Mouse (Mus musculus) kidney, adult 2 months (tissue): ENCODE measurements at regions not wholly inside any gene's neighbourhood (a gene's known extent, or its start where the extent isn't known, plus 50 kb on each side); places are given as distances from the start of the nearest gene placed in this dataset.
A peak's percentile ranks its signal among the peaks of the same experiment; 100 is the strongest.
"Not testable (repeated sequence)": the region's sequence is repeated elsewhere in the genome, so short reads cannot be mapped to it uniquely, and the experiment has no call there.

Experiments used
- DNase-seq: peaks from one replicate; pipeline ENCODE4 v3.0.0; 2021
- H3K27ac ChIP-seq: fragments of 200-500 bp; 2 replicates; pipeline ENCODE4 v1.5.1; 2012; ENCODE audit warnings: low read depth, low read length, control low read depth, inconsistent platforms; ENCODE audit not compliant: insufficient read depth
- H3K27me3 ChIP-seq: fragments of 200-500 bp; replicated peaks from 2 replicates; pipeline ENCODE4 v1.6.1; 2012; ENCODE audit warnings: mild to moderate bottlenecking, moderate library complexity, low read length, inconsistent platforms; ENCODE audit not compliant: control insufficient read depth, insufficient read depth
- H3K36me3 ChIP-seq: fragments of 200-500 bp; 2 replicates; pipeline ENCODE4 v1.6.1; 2012; ENCODE audit warnings: mild to moderate bottlenecking, moderate library complexity, low read length, inconsistent platforms; ENCODE audit not compliant: control insufficient read depth, insufficient read depth
- H3K4me1 ChIP-seq: fragments of 200-500 bp; 2 replicates; pipeline ENCODE4 v1.6.1; 2011; ENCODE audit warnings: low read length; ENCODE audit not compliant: control insufficient read depth, insufficient read depth
- H3K4me3 ChIP-seq: fragments of 200-500 bp; 2 replicates; pipeline ENCODE4 v1.5.1; 2011; ENCODE audit warnings: mild to moderate bottlenecking, low read depth, low read length, control low read depth; ENCODE audit not compliant: insufficient read depth
- CTCF ChIP-seq: fragments of 200-500 bp; conservative IDR thresholded peaks from 2 replicates; pipeline ENCODE4 v1.5.1; 2011; ENCODE audit warnings: low read depth, mild to moderate bottlenecking, control low read depth, low read length, moderate library complexity, mixed read lengths; ENCODE audit not compliant: insufficient read depth, insufficient read length
- POLR2A ChIP-seq: fragments of 200-500 bp; IDR thresholded peaks from one replicate; pipeline ENCODE4 v1.6.1; 2011; ENCODE audit warnings: low read depth, low read length, control low read depth
- WGBS: fragments of 180-500 bp; shearing (Covaris S2); methylation state at CpG from one replicate; pipeline ENCODE4 v1.1.7; 2018; 5-methylcytosine and 5-hydroxymethylcytosine counted together

- no peak overlapping the region for H3K4me3 ChIP-seq
- 95% methylated on average over 5 of the region's 5 CpGs for WGBS
- no peak for DNase-seq
- H3K4me1 ChIP-seq: no peaks in the 10 kb centered on the region
- no peak overlapping the region for H3K27ac ChIP-seq
- TF ChIP-seq CTCF (no peak), POLR2A (no peak)
- H3K36me3 ChIP-seq: no peaks in the 10 kb centered on the region
- no peaks in the 10 kb centered on the region for H3K27me3 ChIP-seq
These were observed 55.4 kb upstream of the Il33 start for GRCm38 (mm10) chr19:29869526-29869925.

GRCm38 (mm10) chr19:29868681-29869080 is 55.9 kb upstream of the Ranbp6 start:
- H3K4me1 ChIP-seq, DNase-seq, H3K36me3 ChIP-seq, H3K27ac ChIP-seq, H3K27me3 ChIP-seq, H3K4me3 ChIP-seq: not testable (repeated sequence)
- 100% methylated on average over 1 of the region's 1 CpGs for WGBS

- Histone ChIP-seq H3K4me1 (no peaks in the 10 kb centered on the region), H3K36me3 (no peaks in the 10 kb centered on the region), H3K27ac (no peak overlapping the region), H3K27me3 (no peaks in the 10 kb centered on the region), H3K4me3 (no peak overlapping the region)
- TF ChIP-seq CTCF (no peak), POLR2A (no peak)
- WGBS: 64% methylated on average over 3 of the region's 3 CpGs
- no peak for DNase-seq
These were observed 54.0 kb upstream of the Ranbp6 start for GRCm38 (mm10) chr19:29866822-29867221.

- TF ChIP-seq CTCF: no peak
- TF ChIP-seq POLR2A: no peak
- Histone ChIP-seq H3K4me1 (no peaks in the 10 kb centered on the region), H3K4me3 (no peak overlapping the region), H3K27me3 (no peaks in the 10 kb centered on the region), H3K27ac (no peak overlapping the region), H3K36me3 (no peaks in the 10 kb centered on the region)
- no peak for DNase-seq
- 72% methylated on average over 1 of the region's 1 CpGs for WGBS
These were observed 52.4 kb upstream of the Ranbp6 start for GRCm38 (mm10) chr19:29865142-29865541.

GRCm38 (mm10) chr19:29862808-29863207 is 50.0 kb upstream of the Ranbp6 start:
- Histone ChIP-seq H3K36me3 (no peaks in the 10 kb centered on the region), H3K4me3 (no peak overlapping the region), H3K27me3 (no peaks in the 10 kb centered on the region), H3K27ac (no peak overlapping the region), H3K4me1 (no peaks in the 10 kb centered on the region)
- TF ChIP-seq POLR2A (no peak), CTCF (no peak)
- peak; percentile 24 for DNase-seq
